Mouse (Mus musculus) heart, embryonic 12.5 days (tissue): ENCODE results near the gene Defb30. TPM values are rescaled to one million over a fixed set of nuclear protein-coding genes. Genes with fewer than 3 reads are reported as not detected.

ENCODE experiments used
- ATAC-seq: fragments of 200-750 bp; cut with Nextera tagmentation; 2 replicates; pipeline ENCODE4 v1.8.0; 2017; ENCODE audit warnings: moderate TSS enrichment, moderate library complexity; ENCODE audit not compliant: insufficient number of reproducible peaks, low FRiP score
- H3K27ac ChIP-seq: fragments of 300-500 bp; sonication (generic); 2 replicates; pipeline ENCODE4 v1.5.1; 2016; ENCODE audit warnings: mild to moderate bottlenecking, moderate library complexity; ENCODE audit not compliant: poor library complexity, severe bottlenecking
- H3K27me3 ChIP-seq: fragments of 300-500 bp; sonication (generic); replicated peaks from 2 replicates; pipeline ENCODE4 v1.6.1; 2016; ENCODE audit warnings: mild to moderate bottlenecking, moderate library complexity
- H3K36me3 ChIP-seq: fragments of 300-500 bp; sonication (generic); 2 replicates; pipeline ENCODE4 v1.6.1; 2016; ENCODE audit warnings: mild to moderate bottlenecking, moderate library complexity
- H3K4me1 ChIP-seq: fragments of 300-500 bp; sonication (generic); replicated peaks from 2 replicates; pipeline ENCODE4 v1.6.1; 2016; ENCODE audit warnings: mild to moderate bottlenecking
- H3K4me2 ChIP-seq: fragments of 300-500 bp; sonication (generic); 2 replicates; pipeline ENCODE4 v1.6.1; 2016; ENCODE audit warnings: mild to moderate bottlenecking, moderate library complexity
- H3K4me3 ChIP-seq: fragments of 300-500 bp; sonication (generic); 2 replicates; pipeline ENCODE4 v1.5.1; 2016; ENCODE audit warnings: mild to moderate bottlenecking
- H3K9ac ChIP-seq: fragments of 300-500 bp; sonication (generic); 2 replicates; pipeline ENCODE4 v1.6.1; 2016; ENCODE audit warnings: mild to moderate bottlenecking, moderate library complexity
- H3K9me3 ChIP-seq: fragments of 300-500 bp; sonication (generic); replicated peaks from 2 replicates; pipeline ENCODE4 v1.6.1; 2016; ENCODE audit warnings: mild to moderate bottlenecking, moderate library complexity
- WGBS: fragments of 180-500 bp; shearing (Covaris S2); methylation state at CpG from one replicate; pipeline ENCODE4 v1.1.7; 2016; 5-methylcytosine and 5-hydroxymethylcytosine counted together
- polyA plus RNA-seq: library from polyadenylated mRNA; unstranded; fragments of >200 nt; fragmentation: Nextera tagmentation; extraction: Ambion mirVana; gene quantifications from 2 replicates; pipeline ENCODE4 v1.2.1, GENCODE M21; 2016

The Defb30 gene
- polyA plus RNA-seq, result not detected in 2 replicates

GRCm38 (mm10) chr14:63049910-63050370 is at the start of gene Defb30:
Gene Defb30 (minus strand): TSS chr14:63049960.
- Histone ChIP-seq H3K9me3 (no peaks in the 10 kb centered on the region), H3K27ac (no peak within 1 kb of the TSS)

DNA sequence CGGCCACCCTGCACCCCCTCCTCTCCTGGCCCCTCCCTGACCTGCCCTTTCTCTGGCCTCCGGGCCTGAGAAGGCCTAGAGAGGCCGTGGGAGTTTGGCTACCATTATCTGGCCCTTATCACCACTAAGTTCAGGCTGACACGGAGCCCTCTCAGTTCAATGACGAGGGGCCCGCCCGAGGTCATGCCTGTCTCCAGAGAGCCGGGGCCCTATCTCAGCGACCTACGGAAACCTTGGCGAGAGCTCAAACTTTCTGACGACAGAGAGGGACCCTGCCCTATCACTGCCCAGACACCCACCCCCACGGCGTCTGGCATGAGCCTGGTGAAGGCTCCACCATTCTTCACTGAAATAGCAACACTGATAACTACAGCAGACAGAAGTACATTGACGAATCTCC is 17.9 kb upstream of the Defb30 start:
- WGBS, result 0% methylated on average over 15 of the region's 15 CpGs
- Histone ChIP-seq H3K27me3 (no peaks in the 10 kb centered on the region), H3K36me3 (no peaks in the 10 kb centered on the region), H3K9me3 (no peaks in the 10 kb centered on the region; the same call in 1 of the 2 replicates), H3K4me3 (0 out of 2 replicates have a peak overlapping the region, but pooled peaks have one; percentile 2), H3K4me2 (peak overlapping the region; percentile 59), H3K9ac (peak overlapping the region; percentile 42; the same call in 1 of the 2 replicates), H3K4me1 (peaks cover 69% of the 10 kb centered on the region), H3K27ac (peak overlapping the region; percentile 96)
- peak; percentile 86 for ATAC-seq

More at GRCm38 (mm10) chr14:63049910-63050370, at the start of gene Defb30:
- Histone ChIP-seq H3K27me3 (no peaks in the 10 kb centered on the region), H3K4me3 (no peak within 1 kb of the TSS), H3K36me3 (no peaks in the 10 kb centered on the region), H3K4me2 (no peak within 1 kb of the TSS), H3K4me1 (peaks cover 16% of the 10 kb centered on the region), H3K9ac (no peak within 1 kb of the TSS)
- 79% methylated on average over 11 of the region's 14 CpGs for WGBS
- no peak for ATAC-seq

DNA sequence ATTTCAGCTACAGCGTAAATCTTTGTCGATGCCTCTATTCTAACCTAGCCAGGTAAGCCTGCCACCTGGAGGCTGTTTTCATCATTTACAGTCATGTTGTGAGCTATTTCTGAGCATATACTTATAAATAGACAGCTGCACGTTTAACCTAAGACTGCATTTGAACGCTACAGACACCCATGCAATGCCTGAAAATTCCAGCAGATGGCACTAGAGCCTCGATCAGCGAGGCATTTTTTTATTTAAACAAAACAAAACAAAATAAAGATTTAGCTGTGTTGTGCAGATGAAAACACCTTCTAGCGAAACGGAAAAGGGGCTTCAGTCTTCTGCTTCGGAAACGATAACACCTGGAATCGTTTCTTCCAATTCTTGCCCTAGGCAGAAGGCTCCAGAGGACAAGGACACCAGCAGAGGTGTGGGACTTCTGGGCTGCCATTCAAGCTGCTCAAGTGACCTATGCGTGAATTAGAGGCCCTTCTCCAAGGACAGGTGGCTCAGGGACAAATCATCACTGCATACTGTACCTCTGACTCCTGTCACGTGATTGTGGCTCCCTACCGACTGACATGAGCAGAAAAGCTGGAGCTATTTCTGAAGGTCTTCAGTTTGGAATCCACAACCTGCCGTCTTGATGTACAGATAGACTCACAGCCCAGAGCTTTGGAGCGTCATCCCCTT is 17.0 kb upstream of the Defb30 start:
- Histone ChIP-seq H3K9me3 (no peaks in the 10 kb centered on the region; the same call in 1 of the 2 replicates), H3K4me1 (peaks cover 69% of the 10 kb centered on the region), H3K4me2 (peak overlapping the region; percentile 59), H3K27me3 (no peaks in the 10 kb centered on the region), H3K36me3 (no peaks in the 10 kb centered on the region), H3K4me3 (peak overlapping the region; percentile 1; the same call in 1 of the 2 replicates), H3K27ac (peak overlapping the region; percentile 96), H3K9ac (peak overlapping the region; percentile 42; the same call in 1 of the 2 replicates)
- WGBS, result 8% methylated on average over 16 of the region's 16 CpGs
- no peak for ATAC-seq

DNA sequence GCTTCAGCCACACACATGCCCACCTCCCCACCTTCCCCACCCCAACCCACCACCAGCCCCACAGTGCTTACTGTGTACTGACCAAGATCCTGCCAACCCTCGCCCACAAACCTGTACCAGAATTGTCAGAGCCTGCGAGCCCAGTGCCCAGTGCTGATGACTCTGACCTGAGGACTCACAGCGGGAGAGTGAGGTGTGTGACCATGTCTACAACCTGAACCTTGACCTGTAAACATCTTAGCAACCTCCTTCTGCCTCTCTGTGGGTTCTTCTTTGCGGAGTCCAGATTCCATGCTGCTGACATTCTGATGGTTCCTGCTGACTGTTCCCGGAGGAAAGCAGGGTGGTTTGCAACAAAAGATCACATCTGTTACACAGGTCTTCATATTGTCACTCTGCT is 15.6 kb upstream of the Defb30 start:
- H3K4me1 ChIP-seq, result peaks cover 71% of the 10 kb centered on the region
- no peak overlapping the region for H3K9ac ChIP-seq
- H3K27ac ChIP-seq, result no peak overlapping the region
- no peak overlapping the region for H3K4me2 ChIP-seq
- ATAC-seq, result no peak
- H3K4me3 ChIP-seq, result no peak overlapping the region
- WGBS, result 82% methylated on average over 5 of the region's 5 CpGs
- no peaks in the 10 kb centered on the region for H3K27me3 ChIP-seq
- H3K9me3 ChIP-seq, result no peaks in the 10 kb centered on the region; the same call in 1 of the 2 replicates
- no peaks in the 10 kb centered on the region for H3K36me3 ChIP-seq

DNA sequence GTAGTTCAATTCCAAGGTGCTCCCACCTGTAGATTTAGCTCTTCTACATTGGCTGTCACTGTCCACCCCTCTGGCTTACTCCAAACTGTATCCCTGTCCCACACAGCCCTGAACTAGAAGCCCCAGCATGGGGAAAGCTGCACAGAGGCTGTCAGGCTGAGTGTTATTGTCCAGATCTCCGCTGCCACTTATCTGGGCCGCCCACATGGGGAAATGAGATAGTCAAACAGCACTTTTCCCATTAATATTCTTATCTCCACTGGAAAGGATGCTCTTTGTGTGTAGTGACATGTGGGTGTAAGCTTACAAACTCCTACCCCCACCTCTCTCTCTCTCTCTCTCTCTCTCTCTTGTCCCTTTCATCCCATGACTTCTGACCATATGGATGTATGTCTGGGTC is 12.4 kb upstream of the Defb30 start:
- Histone ChIP-seq H3K4me1 (peaks cover 51% of the 10 kb centered on the region), H3K27me3 (no peaks in the 10 kb centered on the region), H3K9me3 (no peaks in the 10 kb centered on the region; the same call in 1 of the 2 replicates), H3K4me2 (peak overlapping the region; percentile 24; the same call in 1 of the 2 replicates), H3K9ac (no peak overlapping the region), H3K4me3 (no peak overlapping the region), H3K36me3 (no peaks in the 10 kb centered on the region), H3K27ac (peak overlapping the region; percentile 86)
- ATAC-seq, result peak; percentile 89
- 2% methylated on average over 2 of the region's 2 CpGs for WGBS

DNA sequence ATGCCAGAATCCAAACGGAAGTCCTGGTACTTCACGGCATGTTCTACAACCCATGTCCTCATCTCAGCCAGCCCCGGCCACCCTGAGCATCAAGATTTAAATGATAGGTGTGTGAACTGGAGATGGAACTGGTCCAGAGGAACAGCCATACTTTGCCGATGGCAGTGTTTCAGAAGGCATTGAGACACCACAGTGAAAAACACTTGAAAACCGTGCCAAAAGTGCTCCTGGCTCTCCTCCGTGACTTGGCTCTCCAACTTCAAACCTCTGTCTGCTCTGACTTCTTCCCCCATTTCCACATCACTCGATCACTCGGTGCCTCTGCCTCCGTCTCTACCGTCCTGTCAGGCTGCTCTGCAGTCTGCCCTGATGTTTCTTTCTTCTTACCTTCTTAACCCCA is 10.6 kb upstream of the Defb30 start:
- no peak for ATAC-seq
- peaks cover 56% of the 10 kb centered on the region for H3K4me1 ChIP-seq
- H3K9ac ChIP-seq, result peak overlapping the region; percentile 13; the same call in 1 of the 2 replicates
- peak overlapping the region; percentile 86 for H3K27ac ChIP-seq
- H3K4me3 ChIP-seq, result no peak overlapping the region
- H3K27me3 ChIP-seq, result no peaks in the 10 kb centered on the region
- H3K36me3 ChIP-seq, result no peaks in the 10 kb centered on the region
- H3K9me3 ChIP-seq, result no peaks in the 10 kb centered on the region; the same call in 1 of the 2 replicates
- WGBS, result 37% methylated on average over 10 of the region's 10 CpGs
- no peak overlapping the region for H3K4me2 ChIP-seq

DNA sequence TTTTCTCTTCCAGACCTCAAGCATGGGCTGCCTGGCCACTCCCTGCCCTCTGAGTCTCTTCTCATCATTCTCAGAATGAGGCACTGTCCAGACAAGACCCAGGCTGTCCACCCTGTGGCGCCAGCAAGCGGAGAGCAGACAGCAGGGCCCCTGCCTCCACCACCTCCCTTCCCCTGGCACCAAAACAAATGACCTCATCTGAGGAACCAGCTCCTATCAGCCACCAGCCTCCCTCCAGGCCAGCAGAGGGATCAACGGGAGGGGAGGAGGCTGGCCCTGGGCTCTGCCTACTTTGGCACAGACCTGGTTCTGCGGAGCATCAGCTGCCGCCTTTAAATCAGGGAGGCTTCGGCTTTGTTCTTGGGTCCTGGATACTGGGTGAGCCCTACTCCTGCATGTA is 5.0 kb upstream of the Defb30 start:
- Histone ChIP-seq H3K27me3 (no peaks in the 10 kb centered on the region), H3K9ac (no peak overlapping the region), H3K9me3 (no peaks in the 10 kb centered on the region), H3K4me2 (peak overlapping the region; percentile 46), H3K36me3 (no peaks in the 10 kb centered on the region), H3K27ac (peak overlapping the region; percentile 94), H3K4me3 (no peak overlapping the region), H3K4me1 (peaks cover 36% of the 10 kb centered on the region)
- whole genome bisulfite sequencing, result 2% methylated on average over 6 of the region's 6 CpGs
- ATAC-seq, result peak; percentile 96

- 31% methylated on average over 5 of the region's 5 CpGs for WGBS
- no peak overlapping the region for H3K4me2 ChIP-seq
- no peaks in the 10 kb centered on the region for H3K27me3 ChIP-seq
- H3K36me3 ChIP-seq, result no peaks in the 10 kb centered on the region
- H3K4me3 ChIP-seq, result no peak overlapping the region
- peaks cover 24% of the 10 kb centered on the region for H3K4me1 ChIP-seq
- H3K9ac ChIP-seq, result no peak overlapping the region
- no peak overlapping the region for H3K27ac ChIP-seq
- ATAC-seq, result no peak
- no peaks in the 10 kb centered on the region for H3K9me3 ChIP-seq
Measured at GRCm38 (mm10) chr14:63050769-63051168, 1.0 kb upstream of the Defb30 start.

- Histone ChIP-seq H3K4me2 (no peak within 1 kb of the TSS), H3K36me3 (no peaks in the 10 kb centered on the region), H3K27me3 (no peaks in the 10 kb centered on the region), H3K4me1 (peaks cover 1% of the 10 kb centered on the region; the same call in 1 of the 2 replicates), H3K27ac (no peak within 1 kb of the TSS), H3K9ac (no peak within 1 kb of the TSS), H3K9me3 (no peaks in the 10 kb centered on the region), H3K4me3 (no peak within 1 kb of the TSS)
- 73% methylated on average over 3 of the region's 3 CpGs for WGBS
- ATAC-seq, result no peak
Measured at GRCm38 (mm10) chr14:63046691-63047090, 3.1 kb downstream of the Defb30 start, which contains the start of gene Defb42. Gene Defb42 (plus strand): TSS chr14:63046991.

- Histone ChIP-seq H3K27me3 (peaks cover 12% of the 10 kb centered on the region), H3K4me3 (no peak overlapping the region), H3K9ac (no peak overlapping the region), H3K4me2 (no peak overlapping the region), H3K9me3 (no peaks in the 10 kb centered on the region), H3K4me1 (peaks cover 22% of the 10 kb centered on the region), H3K36me3 (no peaks in the 10 kb centered on the region), H3K27ac (no peak overlapping the region)
- WGBS, result 52% methylated on average over 6 of the region's 6 CpGs
- no peak for ATAC-seq
Measured at GRCm38 (mm10) chr14:63020524-63021156, 29.1 kb downstream of the Defb30 start.

DNA sequence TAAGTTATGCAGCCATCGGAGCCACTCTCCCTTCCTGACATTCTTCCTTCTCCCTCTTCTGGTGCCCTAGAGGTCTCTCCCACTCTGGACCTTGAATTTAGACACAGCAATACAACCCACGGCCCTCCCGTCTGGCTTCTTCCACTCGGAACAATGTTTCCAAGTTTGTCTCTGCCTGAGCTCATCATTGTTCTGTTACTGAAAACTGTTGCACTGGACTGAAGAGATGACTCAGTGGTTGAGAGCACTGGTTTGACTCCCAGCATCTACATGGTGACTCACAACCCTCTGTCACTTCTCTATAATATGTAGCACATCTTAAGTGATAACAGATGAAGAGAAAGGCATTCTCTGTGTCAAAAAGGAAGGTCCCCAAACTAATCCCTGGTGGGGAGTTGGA is 35.1 kb downstream of the Defb30 start:
- peaks cover 15% of the 10 kb centered on the region for H3K4me1 ChIP-seq
- no peak overlapping the region for H3K27ac ChIP-seq
- H3K4me2 ChIP-seq, result no peak overlapping the region
- 0 out of 2 replicates have a peak, but pooled peaks cover 5% of the 10 kb centered on the region for H3K9me3 ChIP-seq
- ATAC-seq, result no peak
- WGBS, result 59% methylated on average over 4 of the region's 4 CpGs
- H3K4me3 ChIP-seq, result no peak overlapping the region
- H3K9ac ChIP-seq, result no peak overlapping the region
- no peaks in the 10 kb centered on the region for H3K36me3 ChIP-seq
- H3K27me3 ChIP-seq, result peaks cover 14% of the 10 kb centered on the region
